Mouse (Mus musculus) liver, adult 2 months (tissue): ENCODE data around the gene 1700030K09Rik. TPM values are rescaled to one million over a fixed set of nuclear protein-coding genes. Genes with fewer than 3 reads are reported as not detected.

Experiments
- DNase-seq: peaks from one replicate; pipeline ENCODE4 v3.0.0-alpha.2; 2011; ENCODE audit warnings: low read depth, low spot score; ENCODE audit errors: extremely low read depth
- H3K27ac ChIP-seq: fragments of 200-500 bp; replicated peaks from 2 replicates; pipeline ENCODE4 v1.5.1; 2012; ENCODE audit warnings: low read depth, mild to moderate bottlenecking, control low read depth, inconsistent platforms, low read length; ENCODE audit not compliant: insufficient read depth
- H3K27me3 ChIP-seq: fragments of 200-500 bp; 2 replicates; pipeline ENCODE4 v1.6.1; 2012; ENCODE audit warnings: mild to moderate bottlenecking, moderate library complexity, low read length, inconsistent platforms; ENCODE audit not compliant: control insufficient read depth, insufficient read depth
- H3K36me3 ChIP-seq: fragments of 200-500 bp; 2 replicates; pipeline ENCODE4 v1.6.1; 2012; ENCODE audit warnings: low read length, inconsistent platforms; ENCODE audit not compliant: control insufficient read depth, insufficient read depth
- H3K4me1 ChIP-seq: fragments of 200-500 bp; 2 replicates; pipeline ENCODE4 v1.6.1; 2011; ENCODE audit warnings: low read length; ENCODE audit not compliant: control insufficient read depth, insufficient read depth
- H3K4me3 ChIP-seq: fragments of 200-500 bp; 2 replicates; pipeline ENCODE4 v1.5.1; 2011; ENCODE audit warnings: low read depth, mild to moderate bottlenecking, control low read depth, low read length, moderate library complexity; ENCODE audit not compliant: insufficient read depth
- H3K79me2 ChIP-seq: fragments of 200-500 bp; 2 replicates; pipeline ENCODE4 v1.6.1; 2012; ENCODE audit warnings: inconsistent platforms, mild to moderate bottlenecking, low read length, moderate library complexity; ENCODE audit not compliant: control insufficient read depth, insufficient read depth
- H3K9ac ChIP-seq: fragments of 200-500 bp; 2 replicates; pipeline ENCODE4 v1.6.1; 2012; ENCODE audit warnings: low read depth, mild to moderate bottlenecking, control low read depth, inconsistent platforms, low read length
- CTCF ChIP-seq: fragments of 200-500 bp; IDR thresholded peaks from 2 replicates; pipeline ENCODE4 v1.5.1; 2011; ENCODE audit warnings: low read depth, low read length, control low read depth
- POLR2A ChIP-seq: fragments of 200-500 bp; IDR thresholded peaks from 2 replicates; pipeline ENCODE4 v1.6.1; 2011; ENCODE audit warnings: low read length, control low read depth; ENCODE audit not compliant: insufficient read depth; ENCODE audit errors: extremely low read depth
- WGBS: fragments of 180-500 bp; shearing (Covaris S2); methylation state at CpG from one replicate; pipeline ENCODE4 v1.1.7; 2018; 5-methylcytosine and 5-hydroxymethylcytosine counted together
- polyA plus RNA-seq: library from polyadenylated mRNA; depleted of rRNA; stranded (reverse); fragments of >200 nt; gene quantifications from 2 replicates; pipeline ENCODE4 v1.2.3, GENCODE M21; 2012; rRNA removed
- total RNA-seq: library from RNA; depleted of rRNA; stranded (reverse); fragments of >200 nt; gene quantifications from 2 replicates; pipeline ENCODE4 v1.2.3, GENCODE M21; 2014; rRNA removed

Gene 1700030K09Rik
- total and polyA plus RNA-seq, 2 experiments = 1.8 to 3.6 TPM

DNA sequence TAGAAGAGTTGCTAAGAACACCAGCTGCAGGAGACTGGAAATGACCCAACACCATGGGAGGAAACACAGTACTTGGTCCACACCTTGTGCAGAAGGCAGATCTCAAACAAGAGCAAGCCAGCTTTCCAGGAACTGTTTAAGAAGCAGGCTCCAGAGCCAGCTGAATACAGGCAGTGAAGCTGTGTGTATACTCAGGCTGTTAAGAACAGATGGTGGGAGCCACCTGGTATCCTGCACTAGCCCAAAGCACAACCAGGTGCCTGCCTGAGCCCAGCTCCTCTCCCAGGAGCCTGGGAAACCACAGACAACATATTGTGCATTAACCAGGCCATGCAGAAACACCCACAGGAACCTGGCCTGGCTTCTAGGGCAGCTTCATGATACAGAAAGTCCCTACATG is 60.5 kb downstream of the 1700030K09Rik start:
- Histone ChIP-seq H3K79me2 (peaks cover 47% of the 10 kb centered on the region), H3K27ac (no peak overlapping the region), H3K9ac (no peak overlapping the region), H3K27me3 (no peaks in the 10 kb centered on the region), H3K4me3 (no peak overlapping the region), H3K4me1 (peaks cover 28% of the 10 kb centered on the region), H3K36me3 (no peaks in the 10 kb centered on the region)
- TF ChIP-seq CTCF (no peak), POLR2A (no peak)
- DNase-seq = no peak

DNA sequence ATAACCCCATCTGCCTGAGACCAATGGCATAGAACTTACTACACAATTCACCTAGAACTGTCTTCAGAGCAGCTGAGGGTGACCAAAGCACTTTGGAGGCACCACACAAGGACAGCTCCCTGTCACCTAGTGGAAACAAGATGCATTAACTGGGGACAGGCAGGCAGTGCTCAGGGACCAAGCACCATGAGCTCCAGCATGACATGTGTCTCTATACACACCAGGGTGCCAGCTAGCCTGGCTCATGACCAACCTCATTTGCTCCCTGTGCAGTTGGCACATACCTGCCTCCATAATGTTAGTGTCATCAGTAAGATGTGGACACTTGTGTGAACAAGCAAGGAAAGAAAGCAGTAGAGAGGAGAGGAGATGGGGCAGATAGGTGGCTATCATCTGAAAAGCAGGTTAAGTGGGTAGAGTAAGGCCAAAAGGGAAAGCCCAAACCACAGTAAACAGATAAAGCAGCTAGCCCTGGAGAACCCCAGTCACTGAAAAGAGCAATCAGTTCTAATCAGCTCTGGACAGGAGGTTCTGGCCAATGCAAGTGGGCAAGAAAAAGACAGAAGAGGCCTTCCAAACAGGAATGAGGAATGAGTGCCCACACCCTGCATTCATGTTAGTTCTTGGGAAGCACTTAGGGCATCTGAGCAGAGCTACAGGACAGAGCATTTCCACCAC is 61.1 kb downstream of the 1700030K09Rik start:
- Histone ChIP-seq H3K79me2 (peaks cover 49% of the 10 kb centered on the region), H3K27ac (no peak overlapping the region), H3K4me1 (peaks cover 34% of the 10 kb centered on the region), H3K4me3 (no peak overlapping the region), H3K9ac (no peak overlapping the region), H3K27me3 (no peaks in the 10 kb centered on the region), H3K36me3 (no peaks in the 10 kb centered on the region)
- no peak for TF ChIP-seq POLR2A
- TF ChIP-seq CTCF = no peak
- DNase-seq = no peak

DNA sequence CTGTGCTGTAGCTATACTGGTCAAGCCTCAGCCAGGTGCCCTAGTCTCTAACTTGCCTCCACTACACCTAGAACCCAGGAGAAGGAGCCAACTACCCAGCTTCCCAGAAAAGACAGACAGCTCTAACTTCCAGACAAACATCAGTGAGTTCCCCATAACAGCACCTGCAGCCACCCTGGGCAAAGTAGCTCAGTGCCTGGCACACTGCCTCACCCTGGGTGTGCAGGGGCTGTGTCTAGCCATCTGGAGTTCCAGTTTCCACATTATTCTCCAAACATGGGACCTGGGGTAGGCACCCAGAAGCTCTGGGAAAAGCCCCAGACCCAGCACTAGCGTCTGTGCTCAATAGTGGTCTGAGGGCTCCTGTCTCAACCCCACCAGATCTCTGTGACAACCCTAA is 63.8 kb downstream of the 1700030K09Rik start:
- Histone ChIP-seq H3K36me3 (no peaks in the 10 kb centered on the region), H3K9ac (no peak overlapping the region), H3K27me3 (no peaks in the 10 kb centered on the region), H3K4me3 (no peak overlapping the region), H3K27ac (no peak overlapping the region), H3K4me1 (peaks cover 30% of the 10 kb centered on the region), H3K79me2 (peaks cover 57% of the 10 kb centered on the region)
- WGBS = 94% methylated on average over 1 of the region's 1 CpGs
- no peak for DNase-seq
- TF ChIP-seq CTCF (no peak), POLR2A (no peak)

Other genes with a start within 250 kb of the 1700030K09Rik start
- 1.1 and 2.6 TPM in 2 replicates for gene Cib3, start 231.0 kb upstream of the 1700030K09Rik start, total RNA-seq
- gene Cib3, start 231.0 kb upstream of the 1700030K09Rik start, polyA plus RNA-seq = 0.60 and 1.5 TPM in 2 replicates
- gene Gm11034, start 230.2 kb upstream of the 1700030K09Rik start, total RNA-seq = not detected in 2 replicates
- gene Gm11034, start 230.2 kb upstream of the 1700030K09Rik start, polyA plus RNA-seq = not detected in 2 replicates
- gene Fam32a, start 224.2 kb upstream of the 1700030K09Rik start, total RNA-seq = 28.6 and 29.5 TPM in 2 replicates
- gene Fam32a, start 224.2 kb upstream of the 1700030K09Rik start, polyA plus RNA-seq = 18.8 and 28.4 TPM in 2 replicates
- 7.9 and 14.9 TPM in 2 replicates for gene Ap1m1, start 203.9 kb upstream of the 1700030K09Rik start, total RNA-seq
- gene Ap1m1, start 203.9 kb upstream of the 1700030K09Rik start, polyA plus RNA-seq = 38.9 and 39.4 TPM in 2 replicates
- gene Gm10282, start 138.6 kb upstream of the 1700030K09Rik start, total RNA-seq = 0.54 and 1.0 TPM in 2 replicates
- gene Gm10282, start 138.6 kb upstream of the 1700030K09Rik start, polyA plus RNA-seq = 0.37 and 0.42 TPM in 2 replicates
- gene Klf2, start 124.8 kb upstream of the 1700030K09Rik start, total RNA-seq = 2.7 and 2.8 TPM in 2 replicates
- 4.4 and 6.0 TPM in 2 replicates for gene Klf2, start 124.8 kb upstream of the 1700030K09Rik start, polyA plus RNA-seq
- 9.0 and 9.5 TPM in 2 replicates for gene Eps15l1, start 22.4 kb upstream of the 1700030K09Rik start, total RNA-seq
- 8.7 and 13.0 TPM in 2 replicates for gene Eps15l1, start 22.4 kb upstream of the 1700030K09Rik start, polyA plus RNA-seq
- 2.2 and 3.1 TPM in 2 replicates for gene Calr3, start within 50 bp of the 1700030K09Rik start, total RNA-seq
- 0.54 TPM in 2 replicates for gene Calr3, start within 50 bp of the 1700030K09Rik start, polyA plus RNA-seq
- gene Cherp, start 31.3 kb downstream of the 1700030K09Rik start, total RNA-seq = 5.3 and 6.7 TPM in 2 replicates
- 16.2 and 22.7 TPM in 2 replicates for gene Cherp, start 31.3 kb downstream of the 1700030K09Rik start, polyA plus RNA-seq
- 20.0 and 26.5 TPM in 2 replicates for gene Slc35e1, start 48.7 kb downstream of the 1700030K09Rik start, total RNA-seq
- gene Slc35e1, start 48.7 kb downstream of the 1700030K09Rik start, polyA plus RNA-seq = 55.6 and 59.8 TPM in 2 replicates
- 1.3 and 1.8 TPM in 2 replicates for gene Med26, start 104.4 kb downstream of the 1700030K09Rik start, total RNA-seq
- 4.4 and 6.0 TPM in 2 replicates for gene Med26, start 104.4 kb downstream of the 1700030K09Rik start, polyA plus RNA-seq
- 32.4 and 33.4 TPM in 2 replicates for gene Smim7, start 127.2 kb downstream of the 1700030K09Rik start, total RNA-seq
- 22.6 and 26.0 TPM in 2 replicates for gene Smim7, start 127.2 kb downstream of the 1700030K09Rik start, polyA plus RNA-seq
- 2.6 and 2.7 TPM in 2 replicates for gene Tmem38a, start 128.2 kb downstream of the 1700030K09Rik start, total RNA-seq
- 3.0 and 3.5 TPM in 2 replicates for gene Tmem38a, start 128.2 kb downstream of the 1700030K09Rik start, polyA plus RNA-seq
- not detected in 2 replicates for gene Nwd1, start 202.8 kb downstream of the 1700030K09Rik start, total RNA-seq
- gene Nwd1, start 202.8 kb downstream of the 1700030K09Rik start, polyA plus RNA-seq = not detected in 2 replicates